Mouse (Mus musculus) bone marrow macrophage, adult 2 months (primary cell): ENCODE results near the gene Tbc1d2b. TPM values are rescaled to one million over a fixed set of nuclear protein-coding genes. Genes with fewer than 3 reads are reported as not detected.
A peak's percentile ranks its signal among the peaks of the same experiment; 100 is the strongest.

Source experiments
- H3K27ac ChIP-seq: 2 replicates; pipeline ENCODE4 v1.5.1; 2012; ENCODE audit warnings: low read depth, low read length; ENCODE audit not compliant: insufficient read depth
- H3K4me1 ChIP-seq: 2 replicates; pipeline ENCODE4 v1.6.1; 2012; ENCODE audit warnings: low read length; ENCODE audit not compliant: control insufficient read depth, insufficient read depth
- H3K4me3 ChIP-seq: 2 replicates; pipeline ENCODE4 v1.5.1; 2012; ENCODE audit warnings: mild to moderate bottlenecking, low read length, moderate library complexity; ENCODE audit not compliant: insufficient read depth
- CTCF ChIP-seq: IDR thresholded peaks from 2 replicates; pipeline ENCODE4 v1.5.1; 2012; ENCODE audit warnings: low read depth, mild to moderate bottlenecking, low read length, moderate library complexity
- POLR2A ChIP-seq: IDR thresholded peaks from 2 replicates; pipeline ENCODE4 v1.6.1; 2012; ENCODE audit warnings: mild to moderate bottlenecking, low read depth, low read length, borderline replicate concordance
- polyA plus RNA-seq: library from polyadenylated mRNA; stranded (reverse); fragments of >200 nt; gene quantifications from 2 replicates; pipeline ENCODE4 v1.2.4, GENCODE M21; 2012; ENCODE audit not compliant: missing spikeins, insufficient read depth, insufficient read length

The Tbc1d2b gene
- polyA plus RNA-seq, 1 experiment, result 55.0 TPM

DNA sequence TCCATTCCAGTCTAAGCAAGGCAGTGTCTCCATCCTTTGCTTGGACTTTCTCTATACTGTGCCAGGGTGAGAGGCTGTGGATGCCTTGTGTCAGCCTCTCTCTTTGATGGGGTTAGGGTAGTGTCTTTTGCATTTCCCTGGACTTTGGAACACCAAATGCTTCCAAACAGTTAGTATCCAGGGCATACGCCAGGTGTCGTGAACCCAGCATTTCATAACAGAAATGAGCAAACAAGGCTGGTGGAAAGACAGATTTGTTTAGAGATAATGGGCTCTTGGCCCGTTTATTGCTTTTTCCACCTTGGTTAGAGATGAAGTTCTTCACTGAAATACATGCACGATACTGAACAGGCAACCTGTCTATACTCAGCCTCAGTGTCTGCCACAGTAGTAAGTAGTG is 105.0 kb downstream of the Tbc1d2b start:
- no peak overlapping the region for H3K27ac ChIP-seq
- TF ChIP-seq POLR2A (no peak), CTCF (no peak)
- no peak overlapping the region for H3K4me3 ChIP-seq
- no peaks in the 10 kb centered on the region for H3K4me1 ChIP-seq

GRCm38 (mm10) chr9:90164670-90165453 is 105.7 kb downstream of the Tbc1d2b start:
- TF ChIP-seq POLR2A (no peak), CTCF (no peak)
- no peaks in the 10 kb centered on the region for H3K4me1 ChIP-seq

DNA sequence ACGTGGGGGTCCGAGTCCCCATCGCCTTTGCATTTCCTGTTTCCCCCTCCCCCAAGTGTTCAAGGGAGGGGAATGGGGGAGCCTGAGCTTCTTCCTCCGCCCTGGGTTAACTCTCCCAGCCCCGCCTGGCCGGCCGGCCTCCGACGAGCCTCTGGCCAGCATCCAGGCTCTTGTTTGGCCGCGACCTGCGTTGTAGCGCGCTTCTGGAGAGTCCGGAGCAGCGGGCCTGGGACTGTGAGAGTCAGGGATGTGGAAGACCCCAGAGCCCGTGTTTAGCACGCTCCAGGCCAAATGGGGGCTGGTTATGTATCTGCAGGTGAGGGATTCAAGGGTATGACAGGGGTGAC is 106.9 kb downstream of the Tbc1d2b start:
- Histone ChIP-seq H3K4me3 (peak overlapping the region; percentile 67), H3K27ac (no peak overlapping the region), H3K4me1 (no peaks in the 10 kb centered on the region)
- no peak for TF ChIP-seq CTCF
- no peak for TF ChIP-seq POLR2A

More at GRCm38 (mm10) chr9:90164670-90165453, 105.7 kb downstream of the Tbc1d2b start:
- Histone ChIP-seq H3K4me3 (no peak overlapping the region), H3K27ac (no peak overlapping the region)

DNA sequence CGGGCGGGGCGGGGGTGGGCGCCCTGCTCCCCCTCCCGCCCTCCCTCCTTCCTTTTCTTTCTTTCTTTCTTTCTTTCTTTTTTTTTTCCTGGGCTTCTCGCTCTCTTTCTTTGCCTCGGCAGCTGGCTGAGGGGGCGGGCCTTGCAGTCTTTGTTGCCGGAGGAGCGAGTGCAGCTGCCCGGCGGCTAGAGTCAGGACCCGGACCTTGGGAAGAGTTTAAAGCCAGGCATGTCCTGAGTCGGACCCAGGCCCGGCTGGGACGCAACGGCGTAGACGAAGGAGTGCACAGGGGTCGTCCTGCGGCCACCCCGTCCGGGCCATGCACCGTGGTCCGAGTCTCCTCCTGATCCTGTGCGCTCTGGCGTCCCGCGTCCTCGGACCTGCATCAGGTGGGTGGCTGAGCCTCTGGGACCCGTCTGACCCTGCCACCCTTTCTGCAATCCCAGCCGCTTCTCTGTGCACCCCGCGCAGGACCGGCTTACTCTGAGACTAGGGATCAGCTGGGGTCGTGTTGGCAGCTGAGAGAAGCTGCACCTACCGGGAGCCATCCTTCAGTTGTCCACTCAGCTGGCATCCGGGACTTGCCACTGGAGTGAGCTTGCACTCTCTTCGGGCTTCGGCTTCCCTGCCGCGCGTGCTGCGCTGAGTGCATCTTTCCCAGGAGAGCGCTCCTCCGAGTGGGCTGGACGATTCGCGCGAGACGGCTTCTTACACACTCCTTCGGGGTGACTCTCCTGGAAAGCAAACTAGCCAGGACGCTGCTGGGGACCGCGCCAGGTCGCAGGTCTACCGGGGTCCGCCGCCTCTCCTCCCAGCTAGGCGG is 107.5 kb downstream of the Tbc1d2b start, which contains the start of gene Adamts7:
Adamts7 (plus strand) TSS at position 144 of the 823 bp plus-strand sequence.
- TF ChIP-seq POLR2A, result no peak
- no peak for TF ChIP-seq CTCF
- H3K4me3 ChIP-seq, result peak within 1 kb of the TSS; percentile 67

DNA sequence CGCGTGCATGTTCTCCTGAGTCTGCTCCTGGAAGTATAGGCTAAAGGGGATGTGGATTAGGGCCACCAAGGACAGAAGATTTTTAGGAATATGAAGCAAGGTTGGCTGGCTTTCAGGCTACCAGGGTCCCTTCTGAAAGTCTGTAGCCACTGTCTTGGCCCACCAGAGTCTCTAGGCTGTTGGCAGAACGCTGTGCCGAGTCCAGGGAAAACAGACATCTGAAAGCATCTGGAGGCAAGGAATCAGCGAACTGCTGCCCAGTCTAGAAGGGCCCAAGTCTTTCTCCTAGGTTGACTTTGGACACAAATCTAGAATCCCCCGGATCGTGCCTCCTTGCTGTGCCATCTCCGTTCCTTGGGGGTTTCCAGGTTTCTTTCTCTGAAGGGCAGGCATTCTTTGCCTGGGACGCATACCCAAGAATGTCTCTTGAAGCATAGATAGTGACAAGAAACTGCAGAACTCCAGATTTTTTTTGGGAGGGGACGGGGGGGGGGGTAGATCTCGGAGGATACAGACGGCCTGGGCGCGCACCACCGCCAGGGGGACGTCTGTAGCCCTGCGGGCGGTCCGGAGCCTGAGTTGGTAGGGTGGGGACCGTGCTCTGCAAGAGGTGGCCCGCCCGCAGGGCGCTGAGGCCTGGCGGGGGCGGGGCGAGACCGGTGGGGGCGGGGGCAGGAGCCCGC is 108.2 kb downstream of the Tbc1d2b start:
- Histone ChIP-seq H3K27ac (no peak overlapping the region), H3K4me3 (peak overlapping the region; percentile 25; the same call in 1 of the 2 replicates), H3K4me1 (no peaks in the 10 kb centered on the region)
- no peak for TF ChIP-seq POLR2A
- TF ChIP-seq CTCF, result peak; percentile 26; the same call in 1 of the 2 replicates

More for the DNA sequence above, 107.5 kb downstream of the Tbc1d2b start, which contains the start of gene Adamts7:
- Histone ChIP-seq H3K27ac (no peak within 1 kb of the TSS), H3K4me1 (no peaks in the 10 kb centered on the region)

Other genes starting within 250 kb of the Tbc1d2b start
- gene Ctsh, start 216.7 kb downstream of the Tbc1d2b start, polyA plus RNA-seq, result 297 and 300 TPM in 2 replicates
- gene Morf4l1, start 156.0 kb downstream of the Tbc1d2b start, polyA plus RNA-seq, result 486 and 540 TPM in 2 replicates
- not detected in 2 replicates for gene Adamts7, start 107.7 kb downstream of the Tbc1d2b start, polyA plus RNA-seq